ENCODE assay signal across 17 mouse cellular contexts in genomic region chr5:55174839-55175238, GRCm38 (mm10).
"Had no signal": no experiment of that assay in that cellular context is flagged by ENCODE, and none has a peak within 500 bp of the region (broad histone marks: within the 10 kb centered on the region; RNA-seq: fewer than 3 reads in every experiment).

No protein-coding gene starts in this region.

- H3K4me3 ChIP-seq: liver, embryonic 12.5 days; myocyte; neural tube, embryonic 13.5 days; neural tube, embryonic 15.5 days had no signal

- H3K27ac ChIP-seq: liver, embryonic 12.5 days; liver, embryonic 14.5 days; neural tube, embryonic 13.5 days; neural tube, embryonic 15.5 days had no signal

- H3K36me3 ChIP-seq: liver, embryonic 12.5 days; neural tube, embryonic 13.5 days; neural tube, embryonic 15.5 days had no signal

- H3K4me2 ChIP-seq: liver, embryonic 12.5 days; lung, embryonic 14.5 days; midbrain, embryonic 11.5 days; neural tube, embryonic 13.5 days; neural tube, embryonic 15.5 days had no signal

- DNase-seq: lung, adult 18-20 months; lung, embryonic 14.5 days; lung, postnatal 10 days; lung, postnatal 4 days; right cerebral cortex, adult 18-20 months; right cerebral cortex, postnatal 25 days; right cerebral cortex, postnatal 4 days; spleen, adult 18-20 months; thymus, adult 18-20 months; thymus, postnatal 14 days; thymus, postnatal 36 days had no signal

- H3K9ac ChIP-seq: liver, embryonic 12.5 days; liver, embryonic 14.5 days; lung, embryonic 14.5 days; neural tube, embryonic 13.5 days; neural tube, embryonic 15.5 days had no signal

- H3K27me3 ChIP-seq: liver, embryonic 12.5 days; neural tube, embryonic 13.5 days; neural tube, embryonic 15.5 days had no signal

- ATAC-seq: liver, embryonic 12.5 days had no signal

- H3K9me3 ChIP-seq: liver, embryonic 12.5 days; neural tube, embryonic 13.5 days; neural tube, embryonic 15.5 days had no signal

- H3K4me1 ChIP-seq: liver, embryonic 12.5 days; neural tube, embryonic 13.5 days; neural tube, embryonic 15.5 days had no signal
